Mouse (Mus musculus): ENCODE data around the gene Gm16405.
"Not testable (repeated sequence)": the region's sequence is repeated elsewhere in the genome, so short reads cannot be mapped to it uniquely, and the experiment has no call there.

Gm16405 gene

GRCm38 (mm10) chrX:54530908-54531307 is at the start of gene Gm16405:
TSS of gene Gm16405 (plus strand) at chrX:54531208.
- DNase-seq = not testable (repeated sequence)
